Mouse (Mus musculus) R1 (cell line): Measurements from ENCODE around the gene Taf5l.
A peak's percentile ranks its signal among the peaks of the same experiment; 100 is the strongest.
"Not testable (repeated sequence)": the region's sequence is repeated elsewhere in the genome, so short reads cannot be mapped to it uniquely, and the experiment has no call there.

Source experiments
- DNase-seq: peaks from one replicate; pipeline ENCODE4 v3.0.0-alpha.2; 2018; ENCODE audit warnings: low read depth, low spot score

Taf5l gene

DNA sequence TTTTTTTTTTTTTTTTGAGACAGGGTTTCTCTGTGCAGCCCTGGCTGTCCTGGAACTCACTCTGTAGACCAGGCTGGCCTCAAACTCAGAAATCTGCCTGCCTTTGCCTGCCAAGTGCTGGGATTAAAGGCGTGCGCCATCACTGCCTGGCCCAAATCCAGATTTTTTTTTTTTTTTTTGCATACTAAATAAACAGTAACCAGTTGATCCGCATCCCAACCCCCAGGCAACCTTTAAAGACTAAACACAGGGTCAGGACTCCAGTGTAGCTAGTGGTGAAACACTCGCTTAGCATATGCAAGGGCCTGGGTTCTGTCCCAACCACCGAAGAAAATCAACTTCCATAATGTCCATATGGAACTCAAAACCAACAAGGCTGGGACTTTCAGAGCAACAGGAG, 60.6 kb downstream of the Taf5l start:
- not testable (repeated sequence) for DNase-seq

DNA sequence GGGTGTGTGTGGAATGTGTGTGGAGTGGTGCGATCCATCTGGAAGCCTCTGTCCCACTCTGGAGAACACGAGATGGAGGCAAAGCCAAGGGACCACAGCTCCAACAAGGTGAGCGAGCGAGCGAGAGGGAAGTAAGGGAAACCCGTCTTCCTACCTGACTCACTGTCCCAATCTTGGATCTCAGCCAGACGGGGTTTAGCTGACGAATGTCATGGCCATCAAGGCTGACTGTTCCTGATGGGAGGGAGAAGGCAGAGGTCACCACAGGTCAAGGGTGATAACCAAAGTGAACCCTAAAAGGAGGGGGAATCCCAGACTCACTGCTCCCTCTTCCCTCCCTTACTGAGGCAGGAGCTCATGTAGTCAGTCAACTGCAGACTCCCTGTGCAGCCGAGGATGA, 61.1 kb downstream of the Taf5l start:
- no peak for DNase-seq

- DNase-seq, result no peak
Measured at GRCm38 (mm10) chr8:123959473-123959872, 61.7 kb downstream of the Taf5l start.

DNA sequence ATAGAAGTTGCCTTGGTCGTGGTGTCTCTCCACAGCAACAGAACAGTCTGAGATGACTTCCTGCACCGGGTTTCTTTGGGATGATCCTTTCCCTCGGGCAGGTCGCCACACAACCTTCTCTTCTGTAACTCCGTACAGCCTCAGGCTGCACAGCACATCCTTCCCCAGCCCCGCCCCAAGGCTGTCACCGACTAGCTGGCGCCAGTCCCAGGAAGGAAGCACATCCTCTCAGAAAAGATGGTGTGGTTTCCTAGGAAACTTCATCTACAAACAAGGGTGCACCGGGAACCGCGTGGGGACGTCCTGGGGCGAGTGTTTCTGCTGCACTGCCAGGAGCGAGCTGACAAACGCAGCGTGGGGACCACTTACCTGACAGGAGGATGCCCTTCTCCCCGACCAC, 63.1 kb downstream of the Taf5l start:
- DNase-seq, result no peak

DNA sequence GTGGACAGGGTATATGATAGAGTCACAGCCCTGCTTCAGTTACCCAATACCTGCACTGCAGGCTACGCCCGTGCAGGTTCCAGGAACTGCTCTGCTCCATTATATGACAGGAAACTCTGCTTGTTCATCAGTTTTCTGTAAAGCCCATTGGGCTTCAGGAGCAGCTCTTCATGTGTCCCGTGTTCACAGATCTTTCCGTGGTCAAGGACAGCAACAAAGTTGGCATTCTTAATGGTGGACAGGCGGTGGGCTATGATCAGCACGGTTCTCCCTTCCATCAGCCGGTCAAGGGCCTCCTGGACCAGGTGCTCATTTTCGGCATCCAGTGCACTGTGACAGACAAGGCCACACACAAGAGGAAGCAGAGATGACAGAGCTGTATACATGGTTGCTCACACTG, 67.0 kb downstream of the Taf5l start:
- DNase-seq, result no peak

- DNase-seq, result no peak
Measured at GRCm38 (mm10) chr8:123953686-123954085, 67.5 kb downstream of the Taf5l start.

- DNase-seq, result peak; percentile 85
Measured at GRCm38 (mm10) chr8:123950077-123950802, 71.0 kb downstream of the Taf5l start.

- DNase-seq, result no peak
Measured at GRCm38 (mm10) chr8:123949686-123949986, 71.6 kb downstream of the Taf5l start.

DNA sequence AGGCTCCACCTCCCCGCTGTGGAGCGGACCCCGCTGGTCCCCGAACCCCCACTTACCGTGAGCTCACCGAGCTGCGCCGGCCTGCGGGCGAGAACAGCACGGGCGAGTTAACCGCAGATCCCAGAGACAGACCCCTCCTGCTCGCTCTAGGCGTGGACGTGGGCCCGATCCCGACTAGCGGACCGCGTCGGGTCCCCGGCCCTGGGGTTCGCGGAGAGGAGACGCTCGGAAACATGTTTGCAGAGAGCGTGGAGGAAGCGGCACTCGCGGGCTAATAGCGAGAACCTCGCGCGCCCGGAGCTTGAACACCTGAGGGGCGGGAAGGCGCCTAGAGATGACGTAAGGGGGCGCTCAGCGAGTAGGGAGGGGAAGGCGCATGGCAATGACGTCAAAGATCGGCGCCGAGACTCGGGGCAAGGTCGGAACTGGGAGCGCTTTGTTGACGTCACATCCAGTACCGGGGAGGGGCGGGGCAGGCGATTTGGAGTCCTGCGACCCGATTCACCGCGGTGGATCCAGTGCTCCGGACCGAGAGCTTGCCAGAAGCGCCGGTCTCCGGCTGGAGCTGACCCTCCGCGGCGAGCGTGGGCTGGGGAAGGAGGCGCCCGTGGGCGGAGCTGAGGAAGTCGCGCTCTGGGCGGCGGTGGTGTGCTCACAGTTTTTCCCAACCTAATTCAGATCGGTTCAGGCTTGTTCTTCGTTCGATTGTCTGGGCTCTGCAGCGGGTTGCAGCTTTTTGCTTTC, 72.1 kb downstream of the Taf5l start, which contains the start of gene Nup133:
Gene Nup133 (minus strand): TSS at position 324 of the 744 bp plus-strand sequence.
- peak; percentile 99 for DNase-seq
